Mouse (Mus musculus) spleen, adult 2 months (tissue): ENCODE measurements at regions not wholly inside any gene's neighbourhood (a gene's known extent, or its start where the extent isn't known, plus 50 kb on each side); places are given as distances from the start of the nearest gene placed in this dataset.

Experiments
- CTCF ChIP-seq: fragments of 200-500 bp; IDR thresholded peaks from 2 replicates; pipeline ENCODE4 v1.5.1; 2011; ENCODE audit warnings: mild to moderate bottlenecking, inconsistent platforms; ENCODE audit not compliant: insufficient read depth, insufficient read length, insufficient replicate concordance; ENCODE audit errors: extremely low read depth
- POLR2A ChIP-seq: fragments of 200-500 bp; IDR thresholded peaks from 2 replicates; pipeline ENCODE4 v1.6.1; 2011; ENCODE audit warnings: low read depth, low read length, inconsistent platforms

DNA sequence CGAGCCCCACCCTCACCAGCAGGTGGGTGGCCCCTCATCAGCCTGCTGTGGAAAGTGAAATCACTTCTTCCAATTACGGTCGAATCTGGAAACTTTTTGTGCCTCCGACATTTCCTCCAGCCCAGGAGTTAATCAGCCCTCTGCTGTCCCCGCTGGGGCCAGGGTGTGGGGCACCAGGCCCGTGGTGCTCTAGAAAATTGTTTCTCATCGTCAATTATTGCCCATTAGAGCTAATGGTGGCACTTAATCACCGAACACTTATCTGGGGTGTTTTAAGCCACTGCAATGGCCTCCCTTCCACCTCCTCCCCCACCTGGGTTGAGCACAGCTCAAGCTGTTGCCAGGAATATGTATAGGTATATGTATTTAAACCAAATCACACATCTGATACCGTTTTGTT is 72.2 kb downstream of the Barx1 start:
- TF ChIP-seq POLR2A (no peak), CTCF (no peak)
